Mouse (Mus musculus) thymus, adult 2 months (tissue): ENCODE results near the gene Gprin1.

Source experiments
- CTCF ChIP-seq: fragments of 200-500 bp; IDR thresholded peaks from 2 replicates; pipeline ENCODE4 v1.5.1; 2012; ENCODE audit warnings: mild to moderate bottlenecking, control low read depth, low read length, moderate library complexity, borderline replicate concordance; ENCODE audit not compliant: control insufficient read depth, poor library complexity, insufficient read depth; ENCODE audit errors: extremely low read depth
- POLR2A ChIP-seq: fragments of 200-500 bp; IDR thresholded peaks from 2 replicates; pipeline ENCODE4 v1.6.1; 2012; ENCODE audit warnings: mild to moderate bottlenecking, low read length, control low read depth, moderate library complexity; ENCODE audit not compliant: control insufficient read depth, poor library complexity, insufficient read depth; ENCODE audit errors: extremely low read depth

GRCm38 (mm10) chr13:54752656-54753055 lies 3.0 kb upstream of the Gprin1 start:
- TF ChIP-seq POLR2A (no peak), CTCF (no peak)
